Mouse (Mus musculus) stomach, postnatal 0 days (tissue): Measurements from ENCODE around the gene Gm16253.

Experiments used
- CTCF ChIP-seq: IDR thresholded peaks from 2 replicates; pipeline ENCODE4 v1.5.1; 2016; ENCODE audit warnings: antibody characterized with exemption, low read depth, mild to moderate bottlenecking, moderate library complexity
- EP300 ChIP-seq: optimal IDR thresholded peaks from 2 replicates; pipeline ENCODE3; 2016; ENCODE audit warnings: antibody characterized with exemption

DNA sequence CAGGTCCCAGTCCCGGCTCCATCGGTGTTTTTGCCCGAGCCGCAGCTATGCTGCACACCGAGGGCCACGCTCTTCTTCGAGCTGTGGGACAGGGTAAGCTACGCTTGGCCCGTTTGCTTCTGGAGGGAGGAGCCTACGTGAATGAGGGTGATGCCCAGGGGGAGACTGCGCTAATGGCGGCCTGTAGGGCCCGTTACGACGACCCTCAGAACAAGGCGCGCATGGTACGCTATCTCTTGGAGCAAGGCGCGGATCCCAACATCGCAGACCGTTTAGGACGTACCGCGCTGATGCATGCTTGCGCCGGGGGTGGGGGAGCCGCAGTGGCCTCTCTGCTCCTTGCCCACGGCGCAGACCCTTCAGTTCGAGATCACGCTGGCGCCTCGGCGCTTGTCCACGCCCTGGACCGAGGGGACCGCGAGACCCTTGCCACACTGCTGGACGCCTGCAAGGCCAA, 20.7 kb downstream of the Gm16253 start:
- no peak for TF ChIP-seq EP300
- TF ChIP-seq CTCF, result no peak
